Mouse (Mus musculus) 3T3-L1 (cell line): ENCODE data around the gene Crip2.

Source experiments
- DNase-seq: peaks from one replicate; pipeline ENCODE4 v3.0.0-alpha.2; 2015; ENCODE audit warnings: low read depth, low spot score

Gene Crip2

GRCm38 (mm10) chr12:113184945-113185344 is 44.9 kb downstream of the Crip2 start:
- DNase-seq: peak; percentile 6

GRCm38 (mm10) chr12:113185442-113186291 is 45.6 kb downstream of the Crip2 start, which contains the start of gene Tmem121:
TSS of gene Tmem121 (plus strand) at chr12:113185930.
- DNase-seq: peak; percentile 5

- peak; percentile 8 for DNase-seq
These were observed 46.4 kb downstream of the Crip2 start for GRCm38 (mm10) chr12:113186326-113187010.

- no peak for DNase-seq
These were observed 47.0 kb downstream of the Crip2 start for GRCm38 (mm10) chr12:113187011-113187375.

- no peak for DNase-seq
These were observed 47.7 kb downstream of the Crip2 start for GRCm38 (mm10) chr12:113187584-113188295.

- DNase-seq: no peak
These were observed 48.5 kb downstream of the Crip2 start for GRCm38 (mm10) chr12:113188349-113189055.

- DNase-seq: no peak
These were observed 53.4 kb downstream of the Crip2 start for GRCm38 (mm10) chr12:113193423-113193822.
